Mouse (Mus musculus): ENCODE measurements around the gene Iars. TPM values are rescaled to one million over a fixed set of nuclear protein-coding genes. Genes with fewer than 3 reads are reported as not detected.

Iars gene
- 47.3 TPM for polyA plus RNA-seq (2017; shearing (Covaris generic))

DNA sequence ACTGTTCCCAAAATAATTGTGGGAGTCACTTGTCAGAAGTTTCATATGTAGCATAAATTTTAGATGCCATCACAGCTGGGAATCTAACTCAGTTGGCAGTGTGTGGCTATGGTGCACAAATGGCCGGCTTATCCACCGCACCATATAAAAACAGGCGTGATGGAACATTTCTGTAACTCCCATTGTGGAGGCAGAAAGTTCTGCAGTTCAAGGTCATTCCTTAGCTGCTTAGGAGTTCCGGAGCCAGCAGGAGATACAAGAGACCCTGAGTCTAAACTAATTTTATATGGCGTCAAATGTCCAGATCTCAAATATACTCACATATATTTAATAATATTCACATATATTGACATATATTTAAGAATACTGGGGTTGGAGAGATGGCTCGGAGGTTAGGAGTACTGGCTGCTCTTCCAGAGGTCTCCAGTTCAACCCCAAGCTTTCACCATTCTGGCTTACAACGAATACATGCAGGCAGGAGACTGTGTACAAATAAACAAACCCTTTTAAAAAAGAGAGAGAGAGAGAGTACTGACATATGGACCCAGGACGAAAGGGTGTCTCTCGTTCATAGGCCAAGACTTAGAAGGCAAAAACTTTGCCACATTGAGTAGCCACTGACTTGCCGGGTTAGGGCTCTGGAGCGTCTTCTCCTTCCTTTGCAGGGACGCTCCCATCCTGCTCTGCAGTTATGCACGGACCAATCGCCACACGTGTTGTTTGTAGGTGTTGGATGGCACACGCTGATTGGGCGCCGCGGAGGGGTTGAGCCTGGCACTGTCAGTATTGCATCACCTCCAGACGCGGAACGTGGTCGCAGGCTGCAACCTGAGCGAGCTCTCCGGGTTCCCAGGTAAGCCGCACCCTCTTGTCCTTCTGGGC, at the start of gene Iars:
Iars (plus strand) TSS at position 750 of the 882 bp plus-strand sequence.

DNA sequence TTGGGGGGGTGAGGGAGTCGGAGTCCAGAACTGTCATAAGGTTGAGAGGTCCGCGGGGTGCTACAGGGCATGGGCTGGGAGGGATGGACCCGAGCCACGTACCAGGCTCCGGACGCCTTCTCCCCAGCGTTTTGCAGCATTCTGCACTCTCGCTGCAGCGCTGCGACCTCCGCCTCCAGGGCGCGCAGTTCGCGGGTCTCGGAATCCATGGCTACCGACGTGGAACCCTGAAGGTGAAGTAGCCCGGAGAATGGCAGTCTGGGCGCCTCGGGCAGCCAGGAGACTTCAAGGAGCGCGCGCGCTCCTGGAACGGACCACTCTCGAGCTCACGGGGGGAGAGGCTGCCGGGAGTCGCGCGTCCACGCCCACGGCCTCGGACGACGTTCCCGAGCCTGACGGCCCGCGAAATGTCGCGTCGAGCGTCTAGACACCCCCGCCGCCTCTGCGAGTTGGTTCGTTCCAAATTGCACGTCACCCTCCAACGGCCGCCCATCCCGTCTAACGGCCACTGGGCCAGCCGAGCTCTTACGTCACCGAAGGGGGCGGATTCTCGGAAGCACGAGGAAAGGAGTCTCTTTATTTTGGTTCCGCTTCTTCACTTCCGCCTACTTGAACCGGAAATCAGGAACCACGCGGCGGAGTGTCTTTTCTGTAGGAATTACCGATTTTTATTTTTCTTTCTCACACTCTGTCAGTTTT, 29.3 kb upstream of the Iars start, which contains the start of the genes Cenpp and Nol8:
Cenpp (minus strand) TSS at position 305 of the 699 bp plus-strand sequence.
Nol8 (plus strand) TSS at position 598 of the 699 bp plus-strand sequence.

Other genes starting within 250 kb of the Iars start
- gene Tes3-ps, start 188.8 kb upstream of the Iars start, polyA plus RNA-seq (2017; shearing (Covaris generic)): 4.8 TPM
- gene Ecm2, start 177.3 kb upstream of the Iars start, polyA plus RNA-seq (2017; shearing (Covaris generic)): not detected
- gene Aspn, start 137.7 kb upstream of the Iars start, polyA plus RNA-seq (2017; shearing (Covaris generic)): not detected
- gene Omd, start 99.6 kb upstream of the Iars start, polyA plus RNA-seq (2017; shearing (Covaris generic)): not detected
- 0.15 TPM for gene Ogn, start 74.1 kb upstream of the Iars start, polyA plus RNA-seq (2017; shearing (Covaris generic))
- gene Cenpp, start 29.3 kb upstream of the Iars start, polyA plus RNA-seq (2017; shearing (Covaris generic)): 1.9 TPM
- 36.9 TPM for gene Nol8, start 29.0 kb upstream of the Iars start, polyA plus RNA-seq (2017; shearing (Covaris generic))
- not detected for gene Gm30302, start 116.9 kb downstream of the Iars start, polyA plus RNA-seq (2017; shearing (Covaris generic))

Data from effector memory CD4-positive, alpha-beta T cell, adult 5 months (primary cell).